Mouse (Mus musculus): ENCODE results near the gene Ttll11.

The Ttll11 gene

DNA sequence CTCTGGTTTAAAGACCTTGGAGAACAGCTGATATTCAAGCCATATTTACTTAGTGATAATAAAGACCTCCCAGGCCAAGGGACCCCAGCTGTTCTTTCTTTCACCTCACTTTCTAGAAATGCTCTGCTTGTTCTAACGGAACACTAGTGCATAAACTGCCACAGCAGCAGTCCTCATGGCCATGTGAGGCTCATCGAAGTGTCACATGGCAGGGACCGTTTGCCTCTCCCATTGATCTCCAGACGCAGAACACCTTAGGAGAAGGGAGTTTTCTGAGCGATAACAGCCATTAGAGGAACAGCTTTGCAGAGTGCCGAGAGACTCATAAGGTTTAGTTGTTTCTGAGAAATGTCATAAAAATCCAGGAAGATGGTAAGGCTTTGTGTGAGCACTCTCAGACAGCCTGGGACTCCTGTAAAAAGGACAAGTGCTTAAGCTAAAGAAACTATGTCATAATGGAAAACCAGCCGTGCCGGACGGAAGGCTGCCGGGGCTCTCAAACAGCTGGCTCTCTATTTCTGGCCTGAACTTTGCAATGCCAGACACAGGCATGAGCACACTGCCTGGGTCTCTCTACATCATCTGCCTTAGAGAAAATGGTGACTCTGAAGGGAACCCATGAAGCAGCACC, 13.7 kb downstream of the Ttll11 start:
- WGBS: 84% methylated on average over 10 of the region's 10 CpGs

DNA sequence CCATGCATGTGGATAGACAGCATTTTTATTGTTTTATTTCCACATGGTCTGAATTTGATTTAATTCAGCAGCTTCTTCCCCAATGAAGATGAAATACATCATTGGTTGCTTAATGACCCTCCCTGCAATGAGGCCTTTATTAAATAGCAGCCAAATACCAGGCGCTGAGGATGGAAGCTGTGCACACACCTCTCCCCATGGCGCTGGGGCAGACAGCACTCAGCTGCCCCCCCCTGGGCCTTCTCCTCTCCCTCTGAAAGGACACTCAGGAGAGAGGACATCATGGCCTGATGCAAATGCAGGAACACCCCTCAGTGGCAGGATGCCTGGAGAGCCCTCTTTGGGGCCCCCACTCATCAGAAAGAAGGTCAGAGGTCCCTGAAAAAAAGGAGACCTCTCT, 16.4 kb downstream of the Ttll11 start:
- WGBS: 89% methylated on average over 2 of the region's 2 CpGs

- WGBS: 67% methylated on average over 3 of the region's 3 CpGs
Observed at GRCm38 (mm10) chr2:35961593-35962127, 18.1 kb downstream of the Ttll11 start.

DNA sequence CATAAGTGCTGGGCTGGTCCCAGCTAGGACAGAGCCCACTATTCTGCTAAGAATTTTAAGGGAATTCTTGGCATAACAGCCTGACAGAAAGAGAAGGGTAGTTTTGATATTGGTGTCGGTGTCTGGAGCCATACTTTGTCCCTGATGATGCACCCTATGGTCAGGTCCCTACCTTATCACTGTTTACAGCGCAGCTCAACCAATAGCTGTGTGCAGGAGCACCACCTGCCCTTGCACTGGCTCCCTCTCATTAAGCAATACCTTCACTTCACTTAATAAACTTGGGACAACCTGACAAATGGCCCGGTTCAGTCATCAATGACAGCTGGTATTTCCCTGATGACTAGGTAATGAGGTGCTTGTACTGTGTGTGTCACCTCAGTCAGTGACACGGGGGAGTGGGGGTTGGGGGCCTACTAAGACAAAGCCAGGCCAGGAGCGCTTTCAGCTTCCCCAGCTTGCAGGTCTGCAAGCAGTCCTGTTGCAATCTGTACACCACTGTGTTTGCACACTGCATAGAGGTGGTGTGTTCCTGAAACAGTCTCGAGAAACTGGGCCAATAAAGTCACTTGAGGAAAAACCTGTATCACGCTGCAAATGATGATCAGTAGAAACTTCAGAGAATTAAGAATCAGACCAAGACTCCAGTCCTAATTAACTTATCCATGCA, 22.1 kb downstream of the Ttll11 start:
- WGBS: 81% methylated on average over 7 of the region's 7 CpGs

DNA sequence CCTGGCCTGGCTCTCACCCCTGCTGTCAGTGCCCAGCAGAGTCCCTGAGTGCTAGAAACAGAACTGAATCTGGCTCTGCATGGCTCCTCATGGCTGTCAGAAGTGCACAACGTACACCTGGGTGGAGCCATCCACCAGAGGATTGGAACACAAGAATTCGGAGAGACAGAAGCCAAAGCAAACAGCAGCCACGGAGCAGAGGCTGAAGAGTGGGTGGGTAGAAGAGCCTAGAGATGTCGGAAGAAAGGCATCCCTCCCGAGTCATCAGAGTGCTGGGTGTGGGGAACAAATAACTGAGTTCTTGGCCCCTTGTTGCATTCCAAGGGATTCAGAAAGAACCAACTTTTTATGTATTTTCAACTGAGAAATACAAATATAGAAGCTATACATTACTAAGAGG, 24.5 kb downstream of the Ttll11 start:
- WGBS: 32% methylated on average over 5 of the region's 5 CpGs

DNA sequence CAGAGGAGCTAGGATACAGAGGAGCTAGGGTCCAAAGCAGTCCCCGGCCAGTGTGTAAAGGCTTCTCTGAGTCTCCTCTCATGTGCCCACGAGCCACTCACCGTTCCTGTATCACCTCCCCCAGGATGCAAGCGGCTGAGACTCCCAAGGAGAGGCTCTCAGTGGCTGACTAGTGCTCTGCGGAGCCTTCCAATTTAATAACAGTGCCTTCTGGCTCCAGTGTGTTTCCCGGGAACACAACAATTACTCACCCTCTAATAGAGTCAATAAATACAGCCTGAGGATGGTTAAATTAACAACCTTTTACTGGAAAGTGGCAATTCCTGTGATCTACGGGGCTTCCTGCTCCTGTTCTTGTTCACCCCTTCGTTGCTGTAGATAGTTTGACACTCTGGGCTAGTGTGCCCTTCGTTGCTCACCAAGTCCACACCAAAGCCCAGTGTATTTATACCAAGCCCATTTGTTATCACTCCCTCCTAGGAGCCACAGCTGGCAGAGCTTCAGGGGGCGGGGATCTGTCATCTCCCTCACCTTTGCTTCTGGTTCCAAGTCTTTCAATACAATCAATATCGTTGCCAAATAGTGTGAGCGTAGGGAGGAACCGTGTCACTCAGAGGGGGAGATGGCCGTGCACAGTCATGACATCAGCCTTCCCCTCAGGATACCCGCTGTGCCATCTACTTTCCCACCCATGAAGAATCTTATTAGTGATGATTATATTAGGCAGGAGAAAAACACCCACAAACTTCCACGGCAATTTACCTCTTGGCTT, 27.3 kb downstream of the Ttll11 start:
- WGBS: 61% methylated on average over 16 of the region's 16 CpGs

DNA sequence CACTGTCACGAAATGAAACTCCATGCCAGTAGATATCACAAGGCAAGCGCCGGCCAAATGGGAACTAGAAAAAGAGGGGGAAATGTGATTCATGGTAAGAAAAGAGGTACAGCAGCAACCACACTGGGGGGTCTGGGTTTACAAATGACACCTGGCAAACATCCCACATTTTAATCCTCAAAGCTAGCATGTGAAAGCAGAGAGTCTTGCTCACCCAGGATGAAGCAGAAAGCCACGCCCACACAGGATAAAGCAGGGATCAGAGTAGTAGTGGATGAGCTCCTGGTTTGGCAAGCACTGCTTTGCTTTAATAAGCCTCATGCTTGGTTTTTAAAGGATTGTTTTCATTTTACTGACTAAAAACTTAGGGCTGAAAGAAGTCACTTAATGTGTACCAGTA, 34.8 kb downstream of the Ttll11 start:
- WGBS: 71% methylated on average over 4 of the region's 4 CpGs

DNA sequence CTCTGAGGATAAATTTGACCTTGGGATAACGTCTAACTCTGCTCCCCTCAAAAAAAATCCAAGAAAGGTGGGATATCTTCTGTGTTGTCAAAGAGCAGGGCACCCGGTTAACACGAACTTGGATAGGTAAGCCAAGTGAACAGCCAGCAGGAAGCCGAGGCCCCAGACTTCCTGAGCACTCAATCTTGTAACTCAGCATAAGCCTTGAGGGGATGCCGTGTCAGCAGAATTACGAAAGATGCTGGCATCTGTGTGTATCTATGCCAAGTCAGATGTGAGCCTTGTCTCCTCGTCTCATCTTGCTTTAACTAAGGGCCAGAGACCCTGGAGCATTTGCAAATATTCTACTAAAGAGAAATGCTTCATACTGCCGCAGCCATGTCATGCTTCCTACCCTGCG, 36.8 kb downstream of the Ttll11 start:
- WGBS: 87% methylated on average over 9 of the region's 9 CpGs

DNA sequence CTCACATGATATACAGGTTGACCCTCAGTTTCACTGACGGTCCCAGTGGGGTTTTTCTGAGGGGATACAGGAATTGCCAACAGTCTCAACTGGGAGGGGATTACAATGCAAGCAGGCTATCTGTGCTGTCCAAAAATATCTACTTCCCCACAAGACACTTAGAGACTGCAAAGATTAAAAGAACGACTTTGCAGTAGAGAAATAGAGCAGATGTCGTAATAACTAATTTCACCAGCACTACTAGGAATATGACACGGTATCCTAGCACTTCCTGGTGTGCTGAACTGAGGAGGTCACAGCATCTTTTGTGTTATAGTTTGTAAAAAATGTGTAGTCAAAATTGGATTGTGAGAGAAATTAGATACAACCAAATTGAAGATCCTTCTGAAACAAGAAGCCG, 44.7 kb downstream of the Ttll11 start:
- 67% methylated on average over 5 of the region's 5 CpGs for WGBS

- WGBS: 94% methylated on average over 13 of the region's 13 CpGs
Observed at GRCm38 (mm10) chr2:35933116-35933515, 46.6 kb downstream of the Ttll11 start.

DNA sequence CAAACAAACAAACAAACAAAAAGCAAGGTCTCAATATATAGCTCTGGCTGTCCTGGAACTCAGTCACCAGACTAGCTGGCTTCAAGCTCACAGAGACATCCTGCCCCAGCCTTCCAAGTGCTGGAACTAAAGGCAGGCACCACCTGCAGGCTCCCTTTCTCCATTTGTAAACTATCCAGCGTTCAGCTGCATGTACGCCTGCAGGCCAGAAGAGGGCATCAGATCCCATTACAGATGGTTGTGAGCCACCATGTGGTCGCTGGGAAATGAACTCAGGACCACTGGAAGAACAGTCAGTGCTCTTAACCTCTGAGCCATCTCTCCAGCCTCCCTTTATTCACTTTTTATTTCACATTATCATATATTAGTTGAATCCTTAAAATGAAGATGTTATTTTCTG, 48.1 kb downstream of the Ttll11 start:
- 80% methylated on average over 3 of the region's 3 CpGs for WGBS

DNA sequence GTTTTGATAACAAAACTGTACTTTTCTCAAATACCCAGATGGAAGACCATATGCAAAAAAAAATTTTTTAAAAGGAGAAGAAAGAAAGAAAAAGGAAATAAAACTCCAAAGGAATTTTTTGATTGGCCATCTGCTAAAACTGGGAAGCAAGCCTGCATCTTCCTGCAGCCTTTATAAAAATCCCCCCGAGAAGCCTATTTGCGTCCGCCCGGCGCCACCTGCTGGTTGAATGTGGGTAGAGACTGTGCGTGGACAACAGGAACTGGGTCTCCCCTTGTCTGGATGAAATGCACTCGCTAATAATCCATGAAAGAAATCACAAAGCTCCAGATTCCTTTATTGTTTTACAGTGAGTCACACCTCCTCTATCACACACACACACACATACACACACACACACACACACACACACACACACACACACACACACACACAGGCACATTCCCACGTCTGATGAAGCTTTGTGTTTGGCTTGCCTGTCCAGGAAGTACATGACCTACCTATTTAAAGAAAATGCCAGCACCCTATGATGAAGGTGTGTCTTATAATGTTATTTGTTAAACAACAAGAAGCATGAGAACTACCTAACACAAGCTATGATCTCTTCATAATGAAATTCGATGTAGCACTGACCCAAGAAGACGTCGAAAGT, 49.1 kb downstream of the Ttll11 start:
- 21% methylated on average over 11 of the region's 11 CpGs for WGBS

- 50% methylated on average over 6 of the region's 6 CpGs for WGBS
Observed at GRCm38 (mm10) chr2:35928133-35928532, 51.6 kb downstream of the Ttll11 start.

- 83% methylated on average over 4 of the region's 4 CpGs for WGBS
Observed at GRCm38 (mm10) chr2:35924947-35925346, 54.8 kb downstream of the Ttll11 start.

- WGBS: 69% methylated on average over 3 of the region's 3 CpGs
Observed at GRCm38 (mm10) chr2:35922956-35923355, 56.8 kb downstream of the Ttll11 start.

GRCm38 (mm10) chr2:35912090-35912489, 67.6 kb downstream of the Ttll11 start:
- 82% methylated on average over 4 of the region's 4 CpGs for WGBS

DNA sequence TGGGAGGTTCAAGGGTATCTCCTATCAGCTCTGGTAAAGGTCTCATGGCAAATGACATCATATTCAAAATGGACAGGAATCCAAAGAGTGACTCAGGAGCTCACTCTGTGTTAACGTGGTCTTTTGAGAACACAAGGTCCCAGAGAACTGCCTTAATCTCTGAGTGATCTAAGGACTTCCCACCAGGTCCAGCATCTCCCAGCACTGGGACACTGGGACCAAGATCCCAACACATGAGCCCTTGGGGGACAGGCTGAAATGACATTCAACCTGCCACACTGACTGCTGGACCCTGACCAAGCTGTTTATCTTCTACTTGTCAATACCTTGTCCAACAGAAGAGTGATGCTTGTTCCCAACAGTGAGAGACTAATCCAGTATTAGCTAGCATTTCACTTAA, 68.0 kb downstream of the Ttll11 start:
- 94% methylated on average over 1 of the region's 1 CpGs for WGBS

DNA sequence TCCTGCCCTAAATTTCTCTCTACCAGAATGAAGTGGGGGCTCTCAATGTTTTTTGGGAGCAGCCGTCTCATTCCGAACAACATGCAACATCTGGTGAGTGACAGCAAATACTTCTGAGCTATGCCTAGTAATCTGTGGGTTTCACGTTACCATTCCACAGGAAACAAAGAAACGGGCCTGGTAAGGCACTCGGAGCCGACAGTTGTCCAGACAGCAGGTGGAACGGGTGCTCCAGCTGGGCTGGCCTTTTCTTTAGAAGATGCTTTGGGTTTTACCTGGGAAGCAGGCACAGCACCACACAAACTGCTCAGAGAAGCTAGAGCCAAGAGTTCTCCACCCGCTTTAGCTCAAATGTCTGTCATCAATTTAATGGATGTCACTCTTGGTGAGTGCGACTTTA, 69.0 kb downstream of the Ttll11 start:
- WGBS: 80% methylated on average over 9 of the region's 9 CpGs

DNA sequence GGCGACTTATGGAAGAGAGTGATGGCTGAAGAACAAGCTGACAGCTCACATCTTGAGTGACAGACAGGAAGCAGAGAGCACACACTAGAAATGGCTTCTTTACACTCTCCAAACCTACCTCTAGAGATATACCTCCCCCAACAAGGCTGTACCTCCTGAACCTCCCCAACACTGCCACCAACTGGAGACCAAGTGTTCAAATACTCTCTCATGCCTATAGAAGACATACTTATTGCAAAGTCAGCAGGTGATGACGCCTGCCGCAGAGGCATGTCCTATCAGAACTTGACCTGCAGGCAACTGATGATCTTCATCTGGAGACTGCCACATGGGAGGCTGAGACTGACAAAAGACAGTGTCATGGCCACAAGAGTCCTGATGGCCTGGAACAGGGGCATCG, 70.4 kb downstream of the Ttll11 start:
- 97% methylated on average over 4 of the region's 4 CpGs for WGBS

GRCm38 (mm10) chr2:35907578-35907977, 72.1 kb downstream of the Ttll11 start:
- 82% methylated on average over 6 of the region's 6 CpGs for WGBS

- WGBS: 5% methylated on average over 11 of the region's 11 CpGs
Observed at GRCm38 (mm10) chr2:35906174-35906798, 73.4 kb downstream of the Ttll11 start.

- 79% methylated on average over 2 of the region's 2 CpGs for WGBS
Observed at GRCm38 (mm10) chr2:35900845-35901244, 78.9 kb downstream of the Ttll11 start.
